Mouse (Mus musculus): Measurements from ENCODE around the gene Arhgap25.

The Arhgap25 gene

GRCm38 (mm10) chr6:87519809-87520208 lies 13.2 kb downstream of the Arhgap25 start:
- ChIA-PET CTCF (interaction anchor here in 3 of 4 experiments (0.6 to 3.6 kb wide), 7 partner anchors 31 to 419 kb away, joined by 3 to 12 read pairs (median 3); no protein-coding TSS in a partner anchor), POLR2A (interaction anchor here in 2 of 4 experiments (0.5 to 1.4 kb wide), 3 partner anchors 10 to 564 kb away, joined by 3 to 5 read pairs (median 3); partner anchors contain the start of gene Rpn1 (in 1 of the 2))

DNA sequence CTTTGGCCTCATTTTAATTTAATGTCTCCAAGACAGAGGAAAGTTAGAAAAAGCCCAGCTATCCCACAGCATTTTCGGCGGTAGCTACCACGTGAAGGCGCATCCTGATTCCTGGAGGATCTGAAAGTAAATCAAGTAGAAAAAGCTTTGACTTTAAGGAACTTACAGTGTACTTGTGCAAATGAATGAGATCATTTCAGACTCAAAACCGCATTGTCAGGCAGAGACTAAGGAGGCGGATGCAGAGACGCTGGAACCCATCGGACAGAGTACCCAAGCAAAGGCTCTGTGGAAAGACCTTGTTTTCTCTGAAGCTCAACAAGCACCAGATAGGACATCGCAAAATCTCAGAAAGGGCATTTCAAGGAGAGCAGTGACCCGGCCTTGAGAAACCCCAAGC lies 14.4 kb downstream of the Arhgap25 start:
- CTCF ChIA-PET: interaction anchor here in 2 of 4 experiments (0.6 to 3.6 kb wide), 3 partner anchors 417 to 1310 kb away, joined by 3 to 12 read pairs (median 3); no protein-coding TSS in a partner anchor
- POLR2A ChIA-PET: no interaction called here

- ChIA-PET CTCF (interaction anchor here in 1 of 4 experiments (3.6 kb wide), 1 partner anchor 416 kb away, joined by 12 read pairs; no protein-coding TSS in a partner anchor), POLR2A (interaction anchor here in 1 of 4 experiments (1.6 kb wide), 1 partner anchor 35 kb away, joined by 4 read pairs; no protein-coding TSS in a partner anchor)
Observed at GRCm38 (mm10) chr6:87517753-87518409, 15.2 kb downstream of the Arhgap25 start.

DNA sequence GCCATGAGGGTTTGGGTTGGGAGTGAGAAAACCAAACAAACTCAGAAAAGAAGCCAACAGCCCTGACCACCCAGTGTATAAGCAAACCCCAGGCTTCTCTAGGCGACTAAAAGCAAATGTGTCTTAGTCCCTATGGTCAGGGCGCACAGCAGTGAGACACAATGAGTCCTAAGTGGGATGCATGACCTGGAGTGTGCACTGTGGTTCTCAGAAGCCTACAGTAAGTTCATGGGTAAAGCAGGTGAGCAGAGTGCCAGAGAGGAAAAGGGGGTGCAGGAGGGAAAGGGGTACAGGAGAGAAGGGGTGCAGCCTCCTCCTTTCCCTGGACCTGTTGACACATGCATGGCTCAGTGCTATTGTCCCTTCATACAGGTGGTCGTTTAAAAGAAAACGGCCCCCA lies 18.7 kb downstream of the Arhgap25 start:
- CTCF ChIA-PET: interaction anchor here in 3 of 4 experiments (1.0 to 2.7 kb wide), 5 partner anchors 26 to 158 kb away, joined by 3 to 13 read pairs (median 3); partner anchors contain the start of gene Aplf (in 1 of the 3)

DNA sequence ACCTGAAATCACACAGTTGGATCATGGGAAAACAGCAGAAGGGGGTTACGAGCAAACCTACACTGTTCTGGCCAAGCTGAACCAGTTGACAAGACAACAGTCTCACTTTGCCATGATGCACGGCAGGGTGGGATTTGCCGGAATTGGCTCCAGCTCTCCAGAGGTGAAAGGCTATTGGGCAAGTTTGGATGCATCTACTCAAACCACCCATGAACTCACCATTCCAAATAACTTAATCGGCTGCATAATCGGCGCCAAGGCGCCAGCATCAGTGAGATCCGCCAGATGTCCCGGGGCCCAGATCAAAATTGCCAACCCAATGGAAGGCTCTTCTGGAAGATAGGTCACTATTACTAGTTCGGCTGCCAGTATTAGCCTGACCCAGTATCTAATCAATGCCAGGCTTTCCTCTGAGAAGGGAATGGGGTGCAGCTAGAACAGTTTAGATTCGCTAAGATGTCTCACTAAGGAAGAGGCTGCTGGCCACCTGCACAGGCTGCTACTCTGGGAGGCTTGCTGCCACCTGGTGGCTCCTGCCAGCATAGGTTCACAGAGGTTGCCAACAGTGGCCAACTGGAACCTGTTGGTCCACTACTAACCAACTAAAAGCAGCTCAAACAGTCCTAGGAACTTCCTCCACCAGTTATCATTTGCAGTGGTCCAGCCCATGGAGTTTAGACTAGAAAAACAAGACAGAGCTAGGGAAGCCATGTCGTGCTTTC lies 19.9 kb downstream of the Arhgap25 start:
- POLR2A ChIA-PET: interaction anchor here in 1 of 4 experiments (0.6 kb wide), 1 partner anchor 35 kb away, joined by 3 read pairs; no protein-coding TSS in a partner anchor
- CTCF ChIA-PET: interaction anchor here (0.5 to 2.7 kb wide), 24 partner anchors 9 to 1238 kb away, joined by 3 to 13 read pairs (median 4); no protein-coding TSS in a partner anchor

More for the DNA sequence above, 18.7 kb downstream of the Arhgap25 start:
- POLR2A ChIA-PET: no interaction called here

DNA sequence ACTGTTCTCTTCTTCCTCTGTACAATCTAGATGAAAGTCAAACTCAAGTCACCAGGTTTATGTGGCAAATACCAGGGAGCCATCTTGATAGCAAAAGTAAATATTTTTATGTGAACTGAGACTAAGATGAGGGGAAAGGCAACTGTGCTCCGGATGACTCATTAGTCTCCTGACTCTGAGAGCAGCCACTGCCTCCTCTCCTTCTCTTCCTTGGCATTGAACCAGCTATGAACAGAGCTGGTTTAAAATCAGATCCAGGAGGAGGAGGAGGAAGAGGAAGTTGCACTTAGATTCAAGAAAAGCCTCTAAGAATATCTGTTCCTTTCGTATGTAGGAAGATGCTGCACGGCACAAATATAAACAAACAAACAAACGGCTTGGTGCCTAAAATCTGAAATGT lies 22.1 kb downstream of the Arhgap25 start:
- POLR2A ChIA-PET: no interaction called here
- CTCF ChIA-PET: interaction anchor here in 2 of 4 experiments (0.6 to 1.6 kb wide), 2 partner anchors 45 to 407 kb away, joined by 3 to 5 read pairs; no protein-coding TSS in a partner anchor

DNA sequence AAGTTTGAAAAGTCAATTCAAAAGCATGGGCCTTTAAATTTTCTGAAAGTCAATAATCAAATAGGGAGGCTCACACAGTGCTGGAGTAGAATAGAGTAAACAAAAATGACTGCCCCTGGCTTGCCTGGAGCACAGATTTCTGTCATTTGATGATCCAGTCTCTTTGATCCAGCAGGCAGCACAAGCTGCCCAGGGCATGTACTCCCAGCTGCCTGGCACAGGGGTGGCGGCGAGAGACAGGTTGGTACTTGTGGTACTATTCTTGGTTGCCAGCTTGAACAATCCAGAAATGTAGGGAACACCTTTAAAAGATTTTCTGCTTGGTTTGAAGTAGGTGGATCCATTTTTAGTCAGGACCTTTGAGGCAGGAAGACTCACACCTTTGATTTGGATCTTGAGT lies 23.3 kb downstream of the Arhgap25 start:
- ChIA-PET CTCF (no interaction called here), POLR2A (interaction anchor here in 1 of 4 experiments (1.2 kb wide), 1 partner anchor 10 kb away, joined by 3 read pairs; no protein-coding TSS in a partner anchor)

GRCm38 (mm10) chr6:87504875-87505274 lies 28.2 kb downstream of the Arhgap25 start:
- ChIA-PET POLR2A (interaction anchor here in 1 of 4 experiments (0.7 kb wide), 1 partner anchor 296 kb away, joined by 5 read pairs; no protein-coding TSS in a partner anchor), CTCF (interaction anchor here in 1 of 4 experiments (0.7 to 2.3 kb wide), 3 partner anchors 8 to 39 kb away, joined by 3 to 7 read pairs (median 4); no protein-coding TSS in a partner anchor)

- ChIA-PET POLR2A (interaction anchor here in 2 of 4 experiments (0.6 to 0.7 kb wide), 4 partner anchors 11 to 297 kb away, joined by 3 to 5 read pairs (median 4); no protein-coding TSS in a partner anchor), CTCF (interaction anchor here in 3 of 4 experiments (0.6 to 2.3 kb wide), 5 partner anchors 9 to 203 kb away, joined by 3 to 11 read pairs (median 3); no protein-coding TSS in a partner anchor)
Observed at GRCm38 (mm10) chr6:87503976-87504375, 29.1 kb downstream of the Arhgap25 start.

GRCm38 (mm10) chr6:87503536-87503935 lies 29.5 kb downstream of the Arhgap25 start:
- POLR2A ChIA-PET: interaction anchor here in 2 of 4 experiments (0.6 to 0.7 kb wide), 2 partner anchors 11 to 131 kb away, joined by 3 to 4 read pairs; no protein-coding TSS in a partner anchor
- CTCF ChIA-PET: interaction anchor here in 2 of 4 experiments (0.6 kb wide), 3 partner anchors 10 to 204 kb away, joined by 3 to 11 read pairs (median 3); no protein-coding TSS in a partner anchor

DNA sequence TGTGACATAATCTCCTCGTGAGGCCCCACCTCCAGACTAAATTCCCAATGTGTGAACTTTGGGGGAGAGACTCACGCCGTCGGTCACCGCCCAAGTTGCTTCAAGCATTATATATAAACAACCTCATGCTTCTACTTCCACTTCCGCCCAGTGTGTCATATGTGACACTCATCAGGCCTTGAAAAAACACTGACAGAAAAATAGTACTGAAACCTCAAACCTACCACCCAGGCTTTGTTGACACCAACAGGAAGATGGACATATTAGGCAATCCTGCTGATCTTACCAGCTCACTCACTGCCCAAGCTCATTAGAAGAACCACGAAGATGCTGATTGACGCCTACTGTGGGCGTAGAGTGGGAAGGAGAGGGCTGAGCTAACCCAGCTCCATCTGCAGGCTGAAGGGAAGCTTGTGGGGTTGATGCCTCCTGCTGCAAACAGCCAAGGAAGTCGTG lies 30.2 kb downstream of the Arhgap25 start:
- ChIA-PET CTCF (interaction anchor here in 1 of 4 experiments (0.6 kb wide), 1 partner anchor 57 kb away, joined by 4 read pairs; no protein-coding TSS in a partner anchor), POLR2A (interaction anchor here in 1 of 4 experiments (0.7 kb wide), 1 partner anchor 130 kb away, joined by 4 read pairs; no protein-coding TSS in a partner anchor)

- CTCF ChIA-PET: interaction anchor here in 1 of 4 experiments (0.6 kb wide), 1 partner anchor 57 kb away, joined by 4 read pairs; no protein-coding TSS in a partner anchor
- POLR2A ChIA-PET: no interaction called here
Observed at GRCm38 (mm10) chr6:87502411-87502810, 30.6 kb downstream of the Arhgap25 start.

DNA sequence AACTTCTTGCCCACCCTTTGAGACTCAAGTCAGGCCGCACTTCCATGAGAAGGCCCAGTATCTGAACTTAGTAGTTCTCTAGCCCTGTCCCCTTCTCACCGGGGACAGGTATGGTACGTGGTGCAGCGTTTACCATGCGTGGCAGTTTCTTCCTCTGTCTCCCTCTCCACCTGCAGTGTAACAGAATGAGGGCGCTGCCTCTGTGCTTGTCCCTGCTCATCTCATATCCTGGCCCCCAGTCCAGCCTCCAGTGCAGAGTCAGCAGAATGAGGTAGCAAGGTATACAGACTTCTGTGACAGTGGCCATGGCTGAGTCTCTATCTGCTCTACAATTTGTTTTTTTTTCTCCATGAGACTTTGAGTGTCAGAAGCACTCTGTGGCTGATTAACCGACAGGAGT lies 32.4 kb downstream of the Arhgap25 start:
- ChIA-PET POLR2A (no interaction called here), CTCF (interaction anchor here in 2 of 4 experiments (1.2 kb wide), 2 partner anchors 12 to 34 kb away, joined by 3 to 5 read pairs; no protein-coding TSS in a partner anchor)

DNA sequence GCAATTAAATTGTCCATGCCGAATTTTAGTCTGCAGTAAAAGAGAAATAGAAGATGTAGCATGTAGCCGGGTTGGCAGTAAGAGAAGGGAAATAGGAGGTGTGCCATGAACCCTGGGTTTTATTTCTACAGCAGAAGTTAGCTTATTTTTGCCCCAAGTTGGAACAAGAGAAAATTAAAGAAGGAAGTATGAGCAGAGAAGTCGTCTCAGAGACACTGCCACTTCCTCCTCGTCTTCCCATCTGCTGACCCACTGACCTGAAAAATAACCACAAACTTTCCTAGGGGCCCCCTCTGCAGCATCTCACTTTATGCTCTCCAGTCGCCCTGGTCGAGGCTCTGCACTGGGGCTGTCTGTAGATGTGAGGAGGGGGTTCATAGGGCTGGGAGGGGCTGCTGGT lies 33.3 kb downstream of the Arhgap25 start:
- ChIA-PET POLR2A (interaction anchor here in 1 of 4 experiments (1.4 kb wide), 1 partner anchor 12 kb away, joined by 4 read pairs; no protein-coding TSS in a partner anchor), CTCF (no interaction called here)

DNA sequence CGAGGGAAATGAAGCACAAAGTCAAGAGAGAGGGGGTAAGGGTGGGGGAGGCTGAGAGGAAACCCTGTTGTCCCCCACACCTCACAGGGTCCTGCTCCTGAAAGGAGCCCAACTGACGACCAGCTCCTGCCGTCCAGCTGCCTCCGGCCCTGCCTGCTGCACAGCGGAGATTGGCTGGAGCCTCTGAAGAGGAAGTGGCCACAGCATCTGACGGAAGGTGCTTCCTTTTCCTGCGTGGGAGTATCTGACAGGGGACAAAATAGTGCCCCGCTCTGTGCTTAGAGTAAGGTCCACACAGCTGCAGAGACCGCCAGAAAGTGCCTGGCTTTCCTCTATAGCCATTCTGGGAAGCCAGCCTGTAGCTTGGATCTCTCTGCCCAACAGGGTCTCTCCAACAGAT lies 36.9 kb downstream of the Arhgap25 start:
- CTCF ChIA-PET: interaction anchor here in 2 of 4 experiments (0.6 to 1.4 kb wide), 3 partner anchors 8 to 690 kb away, joined by 3 to 7 read pairs (median 4); no protein-coding TSS in a partner anchor

GRCm38 (mm10) chr6:87494339-87494738 lies 38.7 kb downstream of the Arhgap25 start:
- CTCF ChIA-PET: no interaction called here
- POLR2A ChIA-PET: no interaction called here

More for the DNA sequence above, 36.9 kb downstream of the Arhgap25 start:
- POLR2A ChIA-PET: no interaction called here

DNA sequence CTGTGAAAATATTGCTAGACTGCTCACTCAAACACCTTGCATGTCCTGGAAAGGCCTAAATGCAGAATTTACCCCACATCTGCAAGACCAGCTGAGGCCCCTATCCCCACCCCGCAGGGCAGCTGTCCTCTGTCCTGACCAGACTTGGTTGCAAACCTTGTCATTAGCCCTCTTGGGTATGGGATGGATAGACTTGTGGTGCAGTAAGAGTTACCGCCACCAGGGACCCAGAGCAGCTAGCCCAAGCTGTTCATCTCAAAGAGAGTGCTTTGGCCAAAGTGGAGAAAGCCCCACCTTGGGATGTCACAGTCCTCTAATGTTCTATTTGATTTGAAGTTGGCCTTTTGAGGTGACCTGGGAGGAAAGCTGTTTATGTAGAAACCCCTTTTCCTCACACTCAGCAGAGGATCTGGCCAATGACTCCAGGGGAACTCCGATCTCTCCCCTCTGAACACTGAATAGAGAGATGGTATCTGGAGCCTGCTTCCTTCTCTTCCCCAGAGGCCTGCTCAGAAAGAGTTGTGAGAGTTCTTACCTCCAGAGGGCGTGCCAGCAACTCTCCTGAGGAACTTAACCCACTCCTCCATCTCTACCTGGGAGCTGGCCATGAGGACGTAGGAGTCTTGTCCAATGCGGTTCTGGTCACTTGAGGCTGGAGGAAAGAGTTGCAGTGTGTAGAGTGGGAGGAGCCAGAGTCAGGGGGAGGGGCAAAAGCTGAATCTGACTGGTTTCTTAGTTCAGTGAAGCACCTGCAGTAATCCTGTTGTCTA lies 45.2 kb downstream of the Arhgap25 start:
- CTCF ChIA-PET: interaction anchor here (0.5 to 1.8 kb wide), 23 partner anchors 8 to 471 kb away, joined by 3 to 7 read pairs (median 3); no protein-coding TSS in a partner anchor
- POLR2A ChIA-PET: interaction anchor here in 3 of 4 experiments (0.9 to 1.5 kb wide), 4 partner anchors 10 to 184 kb away, joined by 3 to 5 read pairs (median 4); partner anchors contain the start of gene Aplf (in 1 of the 3)

Measured in embryonic stem cell, embryonic (primary cell).